Mouse (Mus musculus) embryo, embryonic 10.5 days (tissue): ENCODE data around the gene Fgfr2.

ENCODE experiments used
- DNase-seq: peaks from one replicate; pipeline ENCODE4 v3.0.0-alpha.2; 2015; ENCODE audit warnings: low spot score

The Fgfr2 gene

DNA sequence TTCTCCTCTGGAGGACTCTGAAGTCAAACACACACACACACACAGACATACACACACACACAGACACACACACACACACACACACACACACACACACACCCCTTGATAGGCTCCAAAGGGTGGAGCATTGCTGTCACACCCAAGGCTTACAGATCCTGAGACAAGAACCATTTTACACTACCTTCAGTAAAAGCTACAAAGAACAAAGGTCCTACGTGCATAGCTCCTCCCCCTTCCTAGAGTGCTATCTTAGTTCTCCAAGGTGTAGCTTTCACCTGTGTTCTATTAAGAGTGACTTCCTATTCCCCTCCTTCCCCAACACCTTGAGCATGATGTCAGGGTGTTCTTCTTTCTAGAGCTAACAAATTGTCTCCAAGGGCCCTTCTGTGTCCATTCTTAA is 1047.3 kb downstream of the Fgfr2 start:
- DNase-seq: no peak

GRCm38 (mm10) chr7:132074503-132074902 is 1048.6 kb downstream of the Fgfr2 start:
- no peak for DNase-seq

DNA sequence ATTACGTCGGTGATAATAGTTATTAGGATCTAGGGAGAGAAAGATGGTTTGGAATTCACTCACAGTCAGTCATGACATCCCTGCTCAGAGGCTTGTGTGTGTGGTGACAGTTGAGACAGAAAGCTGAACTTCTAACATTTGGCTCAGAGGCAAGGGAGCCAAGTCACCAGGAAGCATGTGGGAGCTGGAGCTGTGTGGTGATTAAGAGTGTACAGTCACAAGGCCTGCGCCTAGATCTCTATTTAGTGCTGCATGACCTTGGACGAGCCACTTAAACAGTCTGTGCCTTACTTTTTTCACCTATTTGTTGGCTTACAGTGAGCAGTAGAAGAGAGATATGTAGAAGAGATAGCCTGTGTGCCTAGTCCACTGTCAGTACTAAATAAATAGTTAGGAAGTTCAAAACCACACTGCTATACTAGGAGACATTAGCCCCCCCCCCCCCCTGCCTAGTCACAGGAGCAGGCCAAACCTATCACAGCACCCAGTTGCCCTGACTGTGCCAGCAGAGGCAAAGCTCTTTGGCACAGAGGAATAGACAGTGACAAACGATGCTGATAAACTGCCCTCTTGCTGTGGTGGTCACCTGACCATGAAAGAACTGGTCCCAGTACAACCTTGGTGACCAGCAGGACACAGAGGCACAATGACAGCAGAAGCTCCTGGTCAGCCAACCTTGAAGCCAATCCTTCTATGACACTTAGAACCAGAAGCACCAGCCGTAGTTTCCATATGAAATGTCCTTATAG is 1052.1 kb downstream of the Fgfr2 start:
- no peak for DNase-seq

DNA sequence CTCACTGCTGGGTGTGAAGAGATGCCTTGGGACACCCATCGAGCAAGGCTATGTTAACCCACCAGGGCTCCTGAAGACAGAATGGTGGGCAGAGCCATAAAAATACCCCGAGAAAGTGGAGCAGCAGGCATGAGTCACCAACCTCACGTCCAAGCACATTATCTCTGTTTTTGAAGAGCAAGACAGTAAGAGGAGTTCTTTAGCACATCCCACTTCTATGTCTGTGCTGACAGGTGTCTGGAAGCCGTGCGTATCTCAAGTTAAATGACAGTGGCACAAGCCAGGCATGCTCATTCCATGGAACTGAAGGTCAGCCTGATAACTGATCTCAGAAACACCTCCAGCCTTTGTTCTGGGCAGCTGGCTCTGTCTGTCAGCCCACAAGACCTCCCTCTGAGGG is 1055.2 kb downstream of the Fgfr2 start:
- no peak for DNase-seq

DNA sequence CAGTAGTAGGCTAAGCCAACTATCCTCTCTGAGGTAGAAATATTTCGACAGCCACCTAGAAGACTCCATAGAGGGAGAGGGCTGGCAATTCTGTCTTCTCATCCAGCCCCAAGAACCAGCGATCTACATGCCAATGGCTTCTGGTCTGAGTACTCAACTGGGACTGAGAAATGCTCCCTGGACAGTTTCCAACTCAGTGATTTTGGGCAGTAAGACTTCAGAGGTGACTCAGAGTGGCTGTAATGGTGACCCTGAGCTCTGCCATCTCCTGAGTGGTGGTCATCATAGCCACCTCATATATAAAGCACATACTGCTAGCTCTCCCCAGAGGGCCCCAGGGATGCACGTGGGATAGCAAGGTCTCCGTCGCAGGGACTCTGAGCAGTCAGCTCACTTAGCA is 1055.6 kb downstream of the Fgfr2 start:
- DNase-seq: no peak

DNA sequence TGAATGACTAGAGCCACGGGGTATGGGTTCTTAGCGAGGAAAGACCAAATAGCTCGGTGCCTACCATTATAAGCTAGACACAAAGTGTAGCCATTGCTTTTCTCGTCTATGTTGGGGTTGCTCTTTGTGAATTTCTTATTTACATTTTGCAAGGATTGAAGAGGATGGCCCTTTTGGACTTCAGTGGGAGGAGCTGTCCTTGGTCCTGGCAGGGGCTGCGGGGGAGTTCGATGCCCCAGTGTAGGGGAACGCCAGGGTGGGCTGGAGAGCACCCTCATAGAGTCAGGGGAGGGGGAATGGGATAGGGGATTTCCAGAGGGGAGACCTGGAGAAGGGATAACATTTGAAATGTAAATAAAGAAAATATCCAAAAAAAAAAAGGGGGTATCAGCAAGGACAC is 1063.0 kb downstream of the Fgfr2 start:
- DNase-seq: peak; percentile 21

GRCm38 (mm10) chr7:132056565-132056964 is 1066.6 kb downstream of the Fgfr2 start:
- no peak for DNase-seq

GRCm38 (mm10) chr7:132046662-132047061 is 1076.5 kb downstream of the Fgfr2 start:
- no peak for DNase-seq

DNA sequence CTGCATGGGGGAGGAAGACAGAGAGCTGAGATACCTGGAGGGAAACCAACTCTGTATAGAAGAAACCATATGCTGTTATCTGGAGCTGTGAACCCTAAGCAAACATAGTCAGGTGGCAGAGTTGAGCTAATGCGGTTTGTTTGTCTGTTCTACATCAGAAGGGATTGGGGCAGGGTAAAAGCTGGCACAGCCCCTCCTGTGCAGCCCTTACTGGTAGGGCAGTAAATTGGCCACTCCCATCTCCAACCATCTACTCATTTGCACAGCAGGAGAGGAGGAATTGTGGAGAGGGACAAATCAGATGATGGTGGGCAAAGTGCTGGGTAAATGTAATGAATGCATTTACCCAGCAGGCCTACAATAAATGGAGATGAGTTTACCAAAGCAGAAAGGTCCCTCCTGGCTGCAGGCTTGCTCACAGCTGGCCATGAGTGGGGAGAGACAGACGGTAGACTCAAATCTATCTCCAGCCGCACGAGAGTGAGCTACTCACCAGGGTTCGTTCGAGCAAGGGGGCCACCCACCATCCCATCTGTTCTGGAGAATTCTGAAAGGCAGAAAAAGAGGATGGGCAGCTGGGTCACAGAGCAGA is 1091.1 kb downstream of the Fgfr2 start:
- no peak for DNase-seq

- no peak for DNase-seq
Measured at GRCm38 (mm10) chr7:132026671-132027070, 1096.5 kb downstream of the Fgfr2 start.

DNA sequence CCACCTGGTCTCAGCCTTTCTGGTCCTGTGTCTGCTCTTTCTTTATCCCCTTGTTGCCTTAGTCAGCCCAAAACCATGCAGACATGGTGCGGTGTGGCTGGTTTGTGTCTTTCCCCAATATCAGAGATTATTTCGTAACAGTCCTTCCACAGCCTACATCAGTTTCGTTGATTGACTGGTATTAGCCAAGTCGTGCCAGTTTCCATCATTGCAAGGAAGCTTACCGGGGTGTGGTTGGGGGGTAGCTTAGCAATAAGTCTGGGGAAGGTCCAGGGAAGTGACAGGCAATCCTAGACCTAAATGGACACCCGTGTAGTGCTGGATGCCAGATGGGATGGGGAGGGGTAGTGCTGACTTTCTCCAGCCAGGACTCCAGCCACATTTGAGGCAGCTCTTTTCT is 1097.6 kb downstream of the Fgfr2 start:
- no peak for DNase-seq

GRCm38 (mm10) chr7:132015933-132016332 is 1107.2 kb downstream of the Fgfr2 start:
- no peak for DNase-seq

DNA sequence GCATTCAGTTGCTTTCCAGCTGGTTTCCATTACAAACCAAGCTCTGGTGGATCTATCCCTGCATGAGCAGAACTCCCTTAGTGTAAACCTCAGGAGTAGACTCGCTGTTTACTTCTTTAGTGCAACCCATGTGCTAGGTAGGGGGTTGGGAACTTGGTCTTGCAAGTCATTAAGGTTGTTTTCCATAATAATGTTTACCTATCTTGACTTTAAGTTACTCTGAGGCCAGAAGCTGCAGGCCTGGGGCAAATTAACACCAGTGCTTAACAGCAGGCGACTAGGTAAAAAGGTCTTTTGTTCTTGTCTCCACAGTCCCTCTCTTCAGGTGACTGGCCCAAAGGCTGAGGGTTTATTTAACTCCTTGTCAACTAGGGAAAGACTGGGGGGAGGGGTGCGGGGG is 1108.0 kb downstream of the Fgfr2 start:
- peak; percentile 16 for DNase-seq

DNA sequence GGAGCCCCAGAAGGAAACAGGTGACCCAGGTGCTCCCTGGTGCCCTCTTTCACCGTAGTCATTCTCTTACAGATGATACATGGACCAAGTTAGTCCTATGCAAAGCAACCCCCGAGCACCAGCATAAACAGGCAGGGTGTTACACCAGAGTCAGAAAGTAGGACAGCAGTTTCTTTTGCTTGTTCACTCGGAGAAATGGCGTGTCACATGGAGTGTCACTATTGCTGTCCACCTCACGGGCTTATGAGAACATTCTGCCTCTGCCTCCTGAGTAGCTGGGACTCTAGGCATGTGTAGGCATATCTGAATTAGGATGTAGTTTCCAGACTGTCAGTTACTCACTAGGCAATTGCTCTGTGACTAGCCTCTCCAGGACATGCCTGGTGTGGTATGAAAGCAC is 1109.2 kb downstream of the Fgfr2 start:
- no peak for DNase-seq

DNA sequence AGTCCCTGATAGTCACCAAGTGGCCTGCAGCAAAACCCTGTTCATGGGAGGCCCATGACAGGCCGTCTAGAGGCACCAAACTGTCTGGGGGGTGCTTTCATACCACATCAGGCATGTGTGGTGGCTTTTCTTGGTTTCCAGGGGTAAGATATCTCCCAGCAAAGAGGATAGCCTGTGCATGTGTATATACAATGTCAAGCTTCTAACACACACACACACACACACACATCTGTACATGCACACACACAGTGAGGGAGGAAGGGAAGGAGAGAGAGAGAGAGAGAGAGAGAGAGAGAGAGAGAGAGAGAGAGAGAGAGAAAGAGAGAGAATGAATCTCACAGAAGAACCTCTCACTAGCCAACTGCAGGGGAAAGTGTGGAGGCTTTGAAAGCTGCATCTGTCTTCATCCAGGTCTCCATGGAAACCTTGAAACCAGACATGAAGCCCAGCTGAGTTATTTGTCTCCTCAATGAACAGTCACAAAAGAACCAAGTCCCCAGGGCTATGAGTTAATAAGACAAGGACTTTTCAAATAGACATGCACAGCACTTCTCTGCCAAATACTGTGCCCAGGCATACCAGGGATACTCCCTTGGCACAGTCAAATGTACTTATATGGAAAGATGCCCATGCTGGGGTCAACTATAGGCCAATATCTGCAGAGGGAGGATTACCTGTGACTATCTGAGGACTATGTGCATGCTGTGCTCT is 1110.0 kb downstream of the Fgfr2 start:
- peak; percentile 63 for DNase-seq

DNA sequence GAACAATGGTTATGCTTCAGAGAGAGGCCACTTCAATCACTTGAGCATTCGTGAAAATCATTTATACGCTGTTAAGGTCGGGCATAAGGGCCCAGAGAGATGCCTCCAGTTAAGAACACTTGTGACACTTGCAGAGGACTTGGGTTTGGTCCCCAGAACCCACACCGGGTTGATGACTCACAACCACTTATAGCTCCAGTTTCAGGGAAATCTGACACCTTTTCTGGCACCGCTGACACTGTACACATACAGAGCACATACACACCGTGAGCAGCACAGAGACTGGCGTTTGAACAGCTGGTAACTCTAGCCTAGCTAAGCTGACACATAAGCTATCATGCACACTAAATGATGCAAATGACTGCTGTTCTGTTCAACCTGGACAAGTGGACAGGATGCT is 1114.1 kb downstream of the Fgfr2 start:
- no peak for DNase-seq

- DNase-seq: no peak
Measured at GRCm38 (mm10) chr7:132005996-132006696, 1117.0 kb downstream of the Fgfr2 start.

GRCm38 (mm10) chr7:131992873-131993272 is 1130.3 kb downstream of the Fgfr2 start:
- no peak for DNase-seq

DNA sequence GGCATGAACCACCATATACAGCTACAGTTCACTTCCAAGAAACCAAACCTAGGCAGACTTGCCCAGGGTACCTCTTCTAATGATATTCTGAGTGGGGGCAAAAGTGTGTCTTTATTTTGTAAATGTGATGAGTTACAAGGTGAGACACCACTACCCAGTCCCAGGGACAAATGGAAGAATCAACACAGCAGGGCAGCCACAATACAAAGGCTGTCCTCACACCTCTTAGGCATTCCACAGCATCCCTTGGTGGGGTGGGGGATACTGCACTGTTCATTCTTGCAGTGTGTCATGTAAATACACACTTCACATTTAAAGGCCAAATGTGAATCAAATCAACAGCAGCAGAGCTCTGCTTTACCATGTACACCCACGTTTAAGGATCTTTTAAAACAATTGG is 1130.9 kb downstream of the Fgfr2 start:
- DNase-seq: no peak

DNA sequence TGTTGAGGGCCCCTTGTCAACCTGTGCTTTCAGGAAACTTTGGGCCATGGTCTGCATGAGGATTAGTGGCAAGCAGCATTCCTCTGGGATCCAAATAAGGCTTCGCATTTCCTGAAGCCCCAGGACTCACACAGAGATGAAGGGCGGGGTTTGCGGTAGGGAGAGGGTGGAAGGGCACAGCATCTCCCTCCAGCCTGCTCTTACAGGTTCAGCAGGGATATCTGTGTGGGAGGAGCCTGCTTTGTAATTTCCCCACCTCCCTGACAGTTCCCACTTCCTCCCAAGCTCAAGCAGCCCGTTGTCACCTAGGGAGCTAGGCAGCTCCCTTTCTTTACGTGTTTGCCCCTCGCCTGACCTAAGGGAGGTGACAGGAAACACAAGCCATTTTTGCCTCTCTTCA is 1134.1 kb downstream of the Fgfr2 start:
- DNase-seq: no peak

DNA sequence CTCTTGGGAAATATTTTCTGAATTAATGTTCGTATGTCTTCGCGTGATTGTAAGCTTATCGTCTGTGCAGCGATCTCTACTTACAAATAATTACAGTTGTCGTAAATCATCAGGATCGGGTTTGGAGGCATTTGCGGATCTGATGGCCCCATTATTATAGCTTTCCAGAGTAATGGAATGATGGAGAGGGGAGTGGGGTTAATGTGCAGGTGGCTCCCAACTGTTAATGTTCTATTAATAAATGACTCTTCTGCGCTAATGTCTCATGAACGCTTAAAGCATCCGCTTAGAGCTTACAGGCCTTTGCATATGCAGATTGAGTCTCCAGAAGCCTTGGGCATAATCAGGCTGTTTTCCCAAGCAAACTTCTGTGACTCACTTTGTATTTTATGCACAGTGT is 1144.5 kb downstream of the Fgfr2 start:
- DNase-seq: no peak

- no peak for DNase-seq
Measured at GRCm38 (mm10) chr7:131975867-131976266, 1147.3 kb downstream of the Fgfr2 start.

DNA sequence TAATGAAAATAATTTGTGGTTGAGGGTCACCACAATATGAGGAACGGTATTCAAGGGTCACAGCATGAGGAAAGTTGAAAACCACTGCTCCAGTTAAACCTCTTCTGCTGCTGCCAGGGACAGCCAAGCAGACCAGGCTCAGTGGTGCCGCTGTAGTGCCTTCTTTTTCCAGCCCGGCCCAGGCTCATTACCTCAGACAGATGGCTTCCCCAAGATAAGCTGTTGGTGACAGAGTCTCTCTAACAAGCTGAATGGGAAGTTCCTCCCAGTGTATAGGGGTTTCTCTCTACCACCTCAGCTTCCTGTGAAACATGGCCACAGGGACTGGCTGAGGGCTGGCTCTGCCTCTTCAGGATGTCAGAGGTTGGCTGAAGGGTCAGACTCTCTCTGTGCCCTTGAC is 1152.9 kb downstream of the Fgfr2 start:
- no peak for DNase-seq
